Mouse (Mus musculus) gastrocnemius, adult 8-10 months (tissue): ENCODE data around the gene Mip. TPM values are rescaled to one million over a fixed set of nuclear protein-coding genes. Genes with fewer than 3 reads are reported as not detected.
"Not testable (repeated sequence)": the region's sequence is repeated elsewhere in the genome, so short reads cannot be mapped to it uniquely, and the experiment has no call there.

Source experiments
- DNase-seq, 2 experiments: peaks; one replicate each; pipeline ENCODE4 v3.0.0; 2022; ENCODE audit warnings: low spot score in 2 of 2
- total RNA-seq, 4 experiments: library from RNA; stranded (reverse); gene quantifications; 2 replicates each; pipeline ENCODE4 v1.2.4; 2022

The Mip gene
- not detected for total RNA-seq

- no peak for DNase-seq
These were observed at the start of gene Mip for GRCm38 (mm10) chr10:128225538-128225937. Gene Mip, plus strand, starts transcription at chr10:128225838.

GRCm38 (mm10) chr10:128175996-128176755, 49.5 kb upstream of the Mip start:
- peak; percentile 28 to 34 for DNase-seq

- no peak for DNase-seq
These were observed 48.3 kb upstream of the Mip start for GRCm38 (mm10) chr10:128177316-128177715.

- peak in 1 of 2 experiments; percentile 11 for DNase-seq
These were observed 45.6 kb upstream of the Mip start, which contains the start of gene Rbms2 for GRCm38 (mm10) chr10:128179989-128180388. Gene Rbms2, minus strand, starts transcription at chr10:128180297.

GRCm38 (mm10) chr10:128184296-128184695, 41.3 kb upstream of the Mip start:
- no peak for DNase-seq

- DNase-seq = no peak
These were observed 40.2 kb upstream of the Mip start for GRCm38 (mm10) chr10:128185277-128185940.

GRCm38 (mm10) chr10:128185959-128186358, 39.7 kb upstream of the Mip start:
- DNase-seq = peak; percentile 74 to 77

- DNase-seq = no peak
These were observed 38.4 kb upstream of the Mip start for GRCm38 (mm10) chr10:128187181-128187605.

- peak; percentile 55 to 63 for DNase-seq
These were observed 37.3 kb upstream of the Mip start for GRCm38 (mm10) chr10:128188242-128188877.

- DNase-seq = no peak
These were observed 34.2 kb upstream of the Mip start for GRCm38 (mm10) chr10:128191472-128191871.

- not testable (repeated sequence) for DNase-seq
These were observed 33.4 kb upstream of the Mip start for GRCm38 (mm10) chr10:128192030-128192766.

- no peak for DNase-seq
These were observed 32.5 kb upstream of the Mip start for GRCm38 (mm10) chr10:128193113-128193512.

GRCm38 (mm10) chr10:128194024-128194550, 31.6 kb upstream of the Mip start, which contains the start of gene Gls2:
Gene Gls2, plus strand, starts transcription at chr10:128194457.
- DNase-seq = peak; percentile 96

GRCm38 (mm10) chr10:128194551-128195461, 30.8 kb upstream of the Mip start:
- DNase-seq = no peak

- no peak for DNase-seq
These were observed 23.8 kb upstream of the Mip start for GRCm38 (mm10) chr10:128201856-128202255.

GRCm38 (mm10) chr10:128204941-128205340, 20.7 kb upstream of the Mip start:
- DNase-seq = no peak

GRCm38 (mm10) chr10:128208326-128208725, 17.3 kb upstream of the Mip start:
- DNase-seq = no peak

GRCm38 (mm10) chr10:128209311-128210009, 16.2 kb upstream of the Mip start:
- DNase-seq = no peak

- no peak for DNase-seq
These were observed 15.5 kb upstream of the Mip start for GRCm38 (mm10) chr10:128210131-128210530.
